Mouse (Mus musculus) liver, postnatal 0 days (tissue): ENCODE measurements around the gene Popdc2. TPM values are rescaled to one million over a fixed set of nuclear protein-coding genes. Genes with fewer than 3 reads are reported as not detected.

Experiments
- ATAC-seq: fragments of 200-750 bp; cut with Nextera tagmentation; 2 replicates; pipeline ENCODE4 v1.8.0; 2017; ENCODE audit warnings: mild to moderate bottlenecking, moderate library complexity
- DNase-seq: peaks from one replicate; pipeline ENCODE4 v3.0.0-alpha.2; 2016
- H3K27ac ChIP-seq: fragments of 300-500 bp; sonication (generic); 2 replicates; pipeline ENCODE4 v1.5.1; 2014; ENCODE audit warnings: antibody characterized with exemption, moderate library complexity, mild to moderate bottlenecking, low read depth
- H3K27me3 ChIP-seq: fragments of 300-500 bp; sonication (generic); 2 replicates; pipeline ENCODE4 v1.6.1; 2014; ENCODE audit warnings: low read length, control low read depth, mixed read lengths; ENCODE audit not compliant: insufficient read depth
- H3K36me3 ChIP-seq: fragments of 300-500 bp; sonication (generic); replicated peaks from 2 replicates; pipeline ENCODE4 v1.6.1; 2014; ENCODE audit warnings: mild to moderate bottlenecking, control low read depth, low read length, moderate library complexity, mixed read lengths; ENCODE audit not compliant: insufficient read depth
- H3K4me1 ChIP-seq: fragments of 300-500 bp; sonication (generic); 2 replicates; pipeline ENCODE4 v1.6.1; 2014; ENCODE audit warnings: antibody characterized with exemption, mild to moderate bottlenecking, control low read depth; ENCODE audit not compliant: insufficient read depth
- H3K4me2 ChIP-seq: fragments of 300-500 bp; sonication (generic); 2 replicates; pipeline ENCODE4 v1.6.1; 2014; ENCODE audit warnings: low read depth, mild to moderate bottlenecking, low read length, moderate library complexity, mixed read lengths
- H3K4me3 ChIP-seq: fragments of 300-500 bp; sonication (generic); 2 replicates; pipeline ENCODE4 v1.5.1; 2014; ENCODE audit warnings: low read depth, low read length
- H3K9ac ChIP-seq: fragments of 300-500 bp; sonication (generic); replicated peaks from 2 replicates; pipeline ENCODE4 v1.6.1; 2014; ENCODE audit warnings: mild to moderate bottlenecking, moderate library complexity
- H3K9me3 ChIP-seq: fragments of 300-500 bp; sonication (generic); 2 replicates; pipeline ENCODE4 v1.6.1; 2016; ENCODE audit warnings: mild to moderate bottlenecking, control low read depth, low read length, mixed read lengths
- CTCF ChIP-seq: sonication (generic); IDR thresholded peaks from 2 replicates; pipeline ENCODE4 v1.5.1; 2016; ENCODE audit warnings: antibody characterized with exemption, low read depth
- EP300 ChIP-seq: IDR thresholded peaks from 2 replicates; pipeline ENCODE4 v1.6.1; 2016; ENCODE audit warnings: antibody characterized with exemption, low read depth, mild to moderate bottlenecking
- WGBS: fragments of 180-500 bp; shearing (Covaris S2); extraction: QIAGEN DNeasy Blood & Tissue Kit; methylation state at CpG from one replicate; pipeline ENCODE4 v1.1.7; 2014; ENCODE audit not compliant: insufficient replicate concordance; 5-methylcytosine and 5-hydroxymethylcytosine counted together
- polyA plus RNA-seq: library from polyadenylated mRNA; unstranded; fragments of >200 nt; fragmentation: Nextera tagmentation; extraction: Ambion mirVana; gene quantifications from 2 replicates; pipeline ENCODE4 v1.2.1, GENCODE M21; 2015

The Popdc2 gene
- polyA plus RNA-seq, 1 experiment from 2014 or later = 12.6 TPM

GRCm38 (mm10) chr16:38389284-38389893 is 27.4 kb downstream of the Popdc2 start:
- no peak overlapping the region for H3K4me3 ChIP-seq
- no peak for ATAC-seq
- no peaks in the 10 kb centered on the region for H3K36me3 ChIP-seq
- no peaks in the 10 kb centered on the region for H3K27me3 ChIP-seq
- no peak overlapping the region for H3K9ac ChIP-seq
- DNase-seq = no peak
- H3K27ac ChIP-seq = no peak overlapping the region
- TF ChIP-seq EP300 (no peak), CTCF (no peak)
- no peak overlapping the region for H3K4me2 ChIP-seq
- no peaks in the 10 kb centered on the region for H3K9me3 ChIP-seq
- WGBS = 80% methylated on average over 8 of the region's 8 CpGs
- H3K4me1 ChIP-seq = peaks cover 17% of the 10 kb centered on the region

DNA sequence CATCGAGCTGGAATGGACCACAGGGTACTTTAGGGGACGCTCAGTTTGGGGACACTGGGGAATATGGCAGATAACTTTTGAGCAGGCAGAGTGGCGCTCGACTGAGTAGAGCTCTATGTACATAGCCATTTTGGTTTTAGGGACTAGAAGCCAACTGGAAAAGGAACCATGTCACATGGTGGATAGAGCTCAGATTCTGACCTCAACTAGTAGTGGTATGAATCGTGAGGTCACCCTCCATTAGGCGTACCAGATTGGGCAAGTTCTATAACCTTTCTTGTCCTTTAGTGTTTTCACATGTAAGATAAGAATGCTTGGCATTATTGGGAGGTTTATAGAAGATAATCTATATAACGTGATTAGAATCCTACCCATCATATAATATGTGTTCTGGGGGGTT is 28.3 kb downstream of the Popdc2 start:
- H3K27me3 ChIP-seq = no peaks in the 10 kb centered on the region
- H3K36me3 ChIP-seq = no peaks in the 10 kb centered on the region
- no peak overlapping the region for H3K4me3 ChIP-seq
- H3K4me2 ChIP-seq = no peak overlapping the region
- ATAC-seq (no peak), DNase-seq (no peak)
- H3K9ac ChIP-seq = no peak overlapping the region
- WGBS = 85% methylated on average over 7 of the region's 7 CpGs
- H3K4me1 ChIP-seq = peaks cover 16% of the 10 kb centered on the region
- no peak overlapping the region for H3K27ac ChIP-seq
- H3K9me3 ChIP-seq = no peaks in the 10 kb centered on the region
- TF ChIP-seq CTCF (no peak), EP300 (no peak)

GRCm38 (mm10) chr16:38392126-38392894 is 30.3 kb downstream of the Popdc2 start:
- no peak overlapping the region for H3K4me2 ChIP-seq
- no peak for DNase-seq
- no peak overlapping the region for H3K27ac ChIP-seq
- H3K4me1 ChIP-seq = peaks cover 18% of the 10 kb centered on the region; the same call in 1 of the 2 replicates
- H3K4me3 ChIP-seq = no peak overlapping the region
- H3K9ac ChIP-seq = no peak overlapping the region
- no peaks in the 10 kb centered on the region for H3K36me3 ChIP-seq
- H3K27me3 ChIP-seq = no peaks in the 10 kb centered on the region
- WGBS = 78% methylated on average over 23 of the region's 23 CpGs
- no peaks in the 10 kb centered on the region for H3K9me3 ChIP-seq
- ATAC-seq = no peak
- TF ChIP-seq EP300 (no peak), CTCF (no peak)

- H3K27me3 ChIP-seq = no peaks in the 10 kb centered on the region
- H3K27ac ChIP-seq = peak overlapping the region; percentile 74; the same call in 1 of the 2 replicates
- no peaks in the 10 kb centered on the region for H3K36me3 ChIP-seq
- DNase-seq (no peak), ATAC-seq (peak; percentile 54)
- TF ChIP-seq EP300 (no peak), CTCF (no peak)
- H3K9ac ChIP-seq = no peak overlapping the region
- peaks cover 25% of the 10 kb centered on the region for H3K4me1 ChIP-seq
- H3K4me2 ChIP-seq = no peak overlapping the region; the same call in 1 of the 2 replicates
- H3K9me3 ChIP-seq = no peaks in the 10 kb centered on the region
- 47% methylated on average over 8 of the region's 8 CpGs for WGBS
- H3K4me3 ChIP-seq = no peak overlapping the region
Observed at GRCm38 (mm10) chr16:38394191-38394618, 32.2 kb downstream of the Popdc2 start.

DNA sequence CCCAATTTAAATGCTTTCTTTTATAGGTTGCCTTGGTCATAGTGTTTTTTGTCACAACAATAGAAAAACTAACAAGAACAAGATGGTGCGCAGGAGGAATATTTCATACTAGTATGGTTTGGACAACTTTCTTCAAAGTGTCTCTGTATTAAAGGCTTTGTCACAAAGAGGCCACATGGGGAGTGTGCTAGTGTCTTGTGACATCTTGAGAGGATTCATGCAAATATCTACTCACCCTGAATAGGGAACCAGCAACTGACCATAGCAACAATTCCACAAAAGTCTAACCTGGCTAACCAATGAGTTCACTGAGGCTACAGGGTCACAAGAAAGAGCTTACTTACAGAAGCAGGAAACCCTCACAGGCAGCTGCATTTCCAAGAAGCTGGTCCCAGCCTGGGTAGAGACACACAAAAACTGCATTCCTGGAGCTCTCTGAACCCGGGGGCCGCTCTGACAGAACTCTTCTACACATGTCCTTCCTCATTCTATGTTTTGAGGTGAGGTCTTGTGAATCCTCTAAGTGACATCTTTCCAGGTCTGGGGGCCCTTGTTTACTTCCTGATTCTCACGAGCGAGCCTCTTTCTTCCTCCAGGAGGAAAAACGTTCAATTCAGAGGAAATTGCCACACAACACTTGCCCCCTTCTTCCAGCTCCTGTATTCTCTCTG is 33.2 kb downstream of the Popdc2 start:
- Histone ChIP-seq H3K27ac (peak overlapping the region; percentile 74), H3K36me3 (no peaks in the 10 kb centered on the region), H3K4me2 (no peak overlapping the region), H3K4me1 (peaks cover 35% of the 10 kb centered on the region), H3K9me3 (no peaks in the 10 kb centered on the region), H3K9ac (no peak overlapping the region), H3K4me3 (no peak overlapping the region), H3K27me3 (no peaks in the 10 kb centered on the region)
- no peak for TF ChIP-seq CTCF
- TF ChIP-seq EP300 = no peak
- no peak for ATAC-seq
- 37% methylated on average over 6 of the region's 6 CpGs for WGBS
- no peak for DNase-seq

- H3K27me3 ChIP-seq = no peaks in the 10 kb centered on the region
- peak overlapping the region; percentile 62 for H3K27ac ChIP-seq
- H3K4me1 ChIP-seq = peaks cover 42% of the 10 kb centered on the region
- no peak overlapping the region; the same call in 1 of the 2 replicates for H3K4me2 ChIP-seq
- no peak overlapping the region for H3K4me3 ChIP-seq
- H3K9ac ChIP-seq = no peak overlapping the region
- H3K36me3 ChIP-seq = no peaks in the 10 kb centered on the region
- 16% methylated on average over 13 of the region's 13 CpGs for WGBS
- no peaks in the 10 kb centered on the region for H3K9me3 ChIP-seq
- DNase-seq (peak; percentile 74), ATAC-seq (peak; percentile 50)
- TF ChIP-seq EP300 (peak; percentile 78), CTCF (no peak)
Observed at GRCm38 (mm10) chr16:38396155-38396554, 34.1 kb downstream of the Popdc2 start.
